Mouse (Mus musculus): ENCODE results near the gene Pex1. TPM values are rescaled to one million over a fixed set of nuclear protein-coding genes. Genes with fewer than 3 reads are reported as not detected.
"Not testable (repeated sequence)": the region's sequence is repeated elsewhere in the genome, so short reads cannot be mapped to it uniquely, and the experiment has no call there.

The Pex1 gene
- total RNA-seq (2021) = 10 to 100 TPM; 19.3 to 32.2 TPM
- long read RNA-seq, experiment 1, full-length matches to known transcripts = 8 of 24 reads
- long read RNA-seq, experiment 1, partial matches to known transcripts = 7 of 24 reads
- long read RNA-seq, experiment 1, other reads (novel, unspliced or antisense) = 9 of 24 reads
- long read RNA-seq, experiment 2, full-length matches to known transcripts = 5 of 29 reads
- long read RNA-seq, experiment 2, partial matches to known transcripts = 14 of 29 reads
- long read RNA-seq, experiment 2, other reads (novel, unspliced or antisense) = 10 of 29 reads

DNA sequence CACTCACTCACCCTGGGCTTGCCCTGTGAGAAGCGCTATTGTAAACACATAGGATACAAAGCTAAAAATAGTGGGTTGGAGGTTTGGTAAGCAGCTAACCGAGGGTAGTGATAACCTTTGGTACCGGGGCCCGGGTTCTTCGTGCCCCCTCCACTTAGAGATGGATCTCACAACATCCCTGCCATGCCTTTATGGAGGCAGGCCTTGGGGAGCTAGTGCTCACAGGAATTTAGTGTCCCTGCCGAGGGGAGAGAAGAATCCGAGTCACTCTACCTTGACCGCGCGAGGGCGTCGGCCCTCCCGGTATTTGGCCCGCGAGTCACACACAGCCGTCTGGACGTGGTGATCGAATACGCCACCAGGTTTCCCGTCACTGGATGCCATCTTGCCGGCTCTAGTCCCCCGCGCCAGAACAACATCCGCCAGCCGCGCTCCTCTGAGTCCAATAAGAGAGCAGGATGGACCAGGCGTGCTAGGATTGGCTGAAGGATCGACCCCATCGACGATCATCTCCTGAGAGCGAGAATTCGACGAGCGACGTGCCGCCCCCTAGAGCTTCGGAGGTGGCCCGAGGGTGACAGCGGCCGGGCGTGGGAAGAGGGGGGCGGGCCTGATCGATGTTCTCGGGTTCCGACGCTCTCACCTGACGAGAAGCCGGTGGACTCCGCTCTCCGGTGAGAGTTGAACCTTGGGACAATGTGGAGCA is at the start of gene Pex1:
TSS of gene Pex1 (plus strand) at position 374 of the 706 bp plus-strand sequence.
- DNase-seq (ENCODE audit: low spot score in 2 of 2) = peak; percentile 85 to 88

- DNase-seq (ENCODE audit: low spot score in 2 of 2) = no peak
These were observed 49.6 kb upstream of the Pex1 start for GRCm38 (mm10) chr5:3546226-3546625.

- no peak for DNase-seq (ENCODE audit: low spot score in 2 of 2)
These were observed 44.4 kb upstream of the Pex1 start for GRCm38 (mm10) chr5:3551481-3551880.

GRCm38 (mm10) chr5:3554198-3554597 is 41.7 kb upstream of the Pex1 start:
- DNase-seq (ENCODE audit: low spot score in 2 of 2) = no peak

DNA sequence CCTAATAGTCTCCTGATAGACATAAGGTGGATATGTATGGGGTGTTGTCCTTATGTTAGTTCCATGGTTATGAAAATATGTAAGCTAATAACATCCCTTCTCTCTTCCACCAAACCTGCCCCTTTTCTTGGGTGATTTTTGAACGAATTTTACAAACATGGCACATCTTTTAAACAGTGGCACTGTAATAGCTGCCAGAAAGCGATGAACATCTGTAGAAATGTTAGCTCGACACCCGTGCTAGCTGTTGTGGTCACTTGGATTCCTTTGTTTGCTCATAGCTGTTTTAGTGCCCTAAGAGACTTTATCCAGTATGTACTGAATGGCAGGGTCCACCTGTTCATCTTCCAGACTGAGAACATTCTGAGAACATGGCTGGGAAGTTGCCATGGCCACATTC is 24.6 kb upstream of the Pex1 start, which contains the start of gene 1700109H08Rik:
TSS of gene 1700109H08Rik (plus strand) at position 301 of the 400 bp plus-strand sequence.
- no peak for DNase-seq (ENCODE audit: low spot score in 2 of 2)

GRCm38 (mm10) chr5:3574825-3575224 is 21.0 kb upstream of the Pex1 start:
- no peak for DNase-seq (ENCODE audit: low spot score in 2 of 2)

GRCm38 (mm10) chr5:3577939-3578338 is 17.9 kb upstream of the Pex1 start:
- DNase-seq (ENCODE audit: low spot score in 2 of 2) = no peak

- no peak for DNase-seq (ENCODE audit: low spot score in 2 of 2)
These were observed 16.8 kb upstream of the Pex1 start for GRCm38 (mm10) chr5:3579066-3579465.

GRCm38 (mm10) chr5:3596399-3596766 is 517 bp downstream of the Pex1 start, which contains the start of gene Rbm48:
Gene Rbm48 (minus strand): TSS chr5:3596585.
- DNase-seq (ENCODE audit: low spot score in 2 of 2) = peak; percentile 71 to 76

DNA sequence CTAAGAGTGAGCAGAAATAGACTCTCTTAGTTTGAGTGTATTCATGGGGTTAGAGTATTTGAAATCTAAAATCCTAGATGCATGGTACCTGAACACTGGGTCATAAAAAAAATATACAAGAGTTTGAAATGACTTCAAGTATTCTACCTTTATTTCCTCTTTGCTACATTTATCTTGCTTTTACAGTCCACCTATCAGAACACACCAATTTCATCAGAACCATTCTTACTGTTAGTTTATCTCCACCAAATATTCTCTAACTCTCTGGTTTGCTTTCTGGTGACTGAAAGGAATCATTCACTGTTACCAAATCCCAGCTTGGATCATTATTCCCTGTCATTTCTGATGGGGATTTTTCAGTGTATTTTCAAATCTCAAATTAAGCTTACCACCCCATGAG is 1.3 kb downstream of the Pex1 start:
- DNase-seq (ENCODE audit: low spot score in 2 of 2) = no peak

GRCm38 (mm10) chr5:3598766-3599165 is 2.9 kb downstream of the Pex1 start:
- no peak for DNase-seq (ENCODE audit: low spot score in 2 of 2)

DNA sequence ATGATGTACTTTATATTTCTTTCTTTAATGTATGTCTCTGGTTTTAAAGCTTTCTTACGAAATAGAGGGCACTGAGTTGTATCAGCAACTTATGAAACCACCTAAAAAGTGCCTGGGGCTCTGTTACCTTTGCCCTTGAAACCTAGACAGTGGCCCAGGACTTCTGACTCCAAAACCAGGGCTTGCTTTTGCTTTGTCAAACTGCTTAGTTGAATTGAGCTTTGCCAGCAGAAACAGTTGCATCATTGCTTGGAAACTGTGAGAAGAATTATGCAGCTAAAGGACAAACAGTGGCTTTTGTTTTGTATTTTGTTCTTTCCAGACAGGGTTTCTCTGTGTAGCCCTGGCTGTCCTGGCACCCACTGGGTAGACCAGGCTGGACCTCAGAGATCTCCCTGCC is 4.4 kb downstream of the Pex1 start:
- DNase-seq (ENCODE audit: low spot score in 2 of 2) = no peak

DNA sequence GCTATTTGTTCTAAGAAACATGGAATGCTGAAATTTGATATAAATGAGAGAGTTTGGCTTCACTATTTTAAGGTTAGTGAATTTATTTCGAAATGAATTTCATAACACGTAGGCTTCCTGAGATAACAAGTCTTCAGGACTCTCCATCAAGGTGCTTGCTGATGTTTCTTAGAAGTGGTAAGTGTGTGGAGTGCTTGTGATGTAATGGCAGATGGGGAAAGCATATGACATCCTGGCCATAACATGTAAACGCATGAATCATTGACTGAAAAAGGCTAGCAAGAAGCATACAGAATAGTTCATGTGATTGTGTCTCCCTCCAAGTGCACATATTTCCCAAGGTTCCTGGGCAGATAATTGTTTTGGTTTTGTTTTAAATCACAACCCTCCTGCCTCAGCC is 4.9 kb downstream of the Pex1 start:
- DNase-seq (ENCODE audit: low spot score in 2 of 2) = no peak

GRCm38 (mm10) chr5:3607114-3607513 is 11.2 kb downstream of the Pex1 start:
- no peak for DNase-seq (ENCODE audit: low spot score in 2 of 2)

GRCm38 (mm10) chr5:3609241-3609640 is 13.4 kb downstream of the Pex1 start:
- no peak for DNase-seq (ENCODE audit: low spot score in 2 of 2)

DNA sequence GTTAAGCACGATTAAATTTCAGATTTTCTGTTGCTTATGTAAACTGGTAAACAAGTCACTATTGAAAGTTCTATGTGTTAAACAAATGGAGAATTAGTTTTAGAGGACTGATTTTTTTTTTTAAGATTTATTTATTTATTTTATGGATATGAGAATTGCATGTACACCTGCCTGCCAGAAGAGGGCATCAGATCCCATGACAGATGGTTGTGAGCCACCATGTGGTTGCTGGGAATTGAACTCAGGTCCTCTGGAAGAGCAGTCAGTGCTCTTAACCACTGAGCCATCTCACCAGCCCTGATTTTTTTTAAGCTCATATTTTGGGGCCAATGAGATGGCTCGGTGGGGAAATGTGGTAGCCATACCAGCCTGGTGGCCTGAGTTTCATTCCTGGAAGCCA is 16.0 kb downstream of the Pex1 start:
- DNase-seq (ENCODE audit: low spot score in 2 of 2) = not testable (repeated sequence)

DNA sequence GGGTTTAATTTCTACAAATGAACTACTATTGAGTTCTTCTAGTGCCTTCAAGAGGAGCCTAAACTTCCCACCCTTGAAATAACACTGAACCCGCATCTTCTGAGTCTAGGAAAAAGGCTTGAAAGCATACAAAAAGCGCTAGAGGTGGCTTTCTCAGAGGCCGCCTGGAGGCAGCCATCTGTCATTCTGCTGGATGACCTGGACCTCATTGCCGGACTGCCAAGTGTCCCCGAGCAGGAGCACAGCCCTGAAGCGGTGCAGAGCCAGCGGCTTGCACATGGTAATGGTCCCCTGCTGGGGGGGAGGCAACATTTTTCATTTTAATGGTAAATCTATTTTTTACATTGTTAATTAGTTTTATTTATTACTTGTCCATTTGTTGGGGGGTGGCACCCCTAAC is 24.6 kb downstream of the Pex1 start:
- no peak for DNase-seq (ENCODE audit: low spot score in 2 of 2)

GRCm38 (mm10) chr5:3630055-3630454 is 34.2 kb downstream of the Pex1 start:
- DNase-seq (ENCODE audit: low spot score in 2 of 2) = no peak

DNA sequence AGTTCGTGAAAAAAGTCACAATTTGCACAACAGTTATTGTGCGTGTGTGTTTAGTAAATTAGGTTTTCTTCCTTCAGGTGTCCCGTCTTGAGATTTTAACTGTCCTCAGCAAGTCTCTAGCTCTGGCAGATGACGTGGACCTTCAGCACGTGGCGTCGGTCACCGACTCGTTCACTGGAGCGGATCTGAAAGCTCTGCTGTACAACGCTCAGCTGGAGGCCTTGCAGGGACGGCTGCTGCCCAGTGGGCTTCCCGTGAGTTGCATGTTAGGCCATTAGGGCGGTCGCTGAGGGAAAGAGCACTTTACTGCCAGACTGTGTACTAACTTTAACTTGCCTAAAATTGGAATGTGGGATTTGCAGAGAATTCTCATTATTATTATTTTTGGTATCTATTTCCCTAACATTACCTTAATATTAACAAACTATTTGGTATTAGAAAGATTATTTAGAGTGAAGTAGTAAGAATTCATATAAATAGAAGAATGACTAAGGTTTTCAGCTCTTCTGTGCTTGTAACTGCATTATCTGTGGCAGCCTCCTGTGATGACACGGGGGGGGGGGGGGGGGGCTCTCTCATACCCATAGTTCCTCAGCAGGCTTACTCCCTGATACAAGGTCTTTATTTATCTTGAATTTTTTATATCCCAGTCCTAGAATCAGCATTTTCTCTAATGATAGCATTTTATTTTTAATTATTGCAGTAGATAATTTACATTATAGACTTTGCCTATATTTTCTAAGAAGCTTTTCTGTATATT is 35.8 kb downstream of the Pex1 start:
- DNase-seq (ENCODE audit: low spot score in 2 of 2) = no peak

GRCm38 (mm10) chr5:3632285-3632684 is 36.4 kb downstream of the Pex1 start:
- no peak for DNase-seq (ENCODE audit: low spot score in 2 of 2)

GRCm38 (mm10) chr5:3633315-3633714 is 37.4 kb downstream of the Pex1 start:
- no peak for DNase-seq (ENCODE audit: low spot score in 2 of 2)

GRCm38 (mm10) chr5:3633951-3634350 is 38.1 kb downstream of the Pex1 start:
- no peak for DNase-seq (ENCODE audit: low spot score in 2 of 2)
